Mouse (Mus musculus) hindbrain, embryonic 14.5 days (tissue): ENCODE results near the gene Sgtb. TPM values are rescaled to one million over a fixed set of nuclear protein-coding genes. Genes with fewer than 3 reads are reported as not detected.

Experiments
- ATAC-seq: fragments of 200-750 bp; cut with Nextera tagmentation; 2 replicates; pipeline ENCODE4 v1.8.0; 2017; ENCODE audit warnings: moderate number of reproducible peaks, mild to moderate bottlenecking, moderate TSS enrichment, moderate library complexity; ENCODE audit not compliant: low FRiP score
- DNase-seq: peaks from one replicate; pipeline ENCODE4 v3.0.0-alpha.2; 2015; ENCODE audit warnings: low spot score
- H3K27ac ChIP-seq: fragments of 300-500 bp; sonication (generic); 2 replicates; pipeline ENCODE4 v1.5.1; 2014; ENCODE audit warnings: mild to moderate bottlenecking, moderate library complexity
- H3K27me3 ChIP-seq: fragments of 300-500 bp; sonication (generic); 2 replicates; pipeline ENCODE4 v1.6.1; 2014; ENCODE audit warnings: mild to moderate bottlenecking, low read length, mixed read lengths; ENCODE audit not compliant: control insufficient read depth, insufficient read depth
- H3K36me3 ChIP-seq: fragments of 300-500 bp; sonication (generic); replicated peaks from 2 replicates; pipeline ENCODE4 v1.6.1; 2014; ENCODE audit not compliant: control insufficient read depth, insufficient read depth
- H3K4me1 ChIP-seq: fragments of 300-500 bp; sonication (generic); replicated peaks from 2 replicates; pipeline ENCODE4 v1.6.1; 2014; ENCODE audit warnings: antibody characterized with exemption, low read length, mixed read lengths; ENCODE audit not compliant: control insufficient read depth, insufficient read depth
- H3K4me2 ChIP-seq: fragments of 300-500 bp; sonication (generic); replicated peaks from 2 replicates; pipeline ENCODE4 v1.6.1; 2014; ENCODE audit warnings: mild to moderate bottlenecking, moderate library complexity
- H3K4me3 ChIP-seq: fragments of 300-500 bp; sonication (generic); replicated peaks from 2 replicates; pipeline ENCODE4 v1.5.1; 2014; ENCODE audit warnings: mild to moderate bottlenecking, low read length
- H3K9ac ChIP-seq: fragments of 300-500 bp; sonication (generic); 2 replicates; pipeline ENCODE4 v1.6.1; 2014
- H3K9me3 ChIP-seq: fragments of 300-500 bp; sonication (generic); 2 replicates; pipeline ENCODE4 v1.6.1; 2016; ENCODE audit warnings: low read length; ENCODE audit not compliant: control insufficient read depth
- WGBS: fragments of 180-500 bp; shearing (Covaris S2); extraction: QIAGEN DNeasy Blood & Tissue Kit; methylation state at CpG from one replicate; pipeline ENCODE4 v1.1.7; 2014; 5-methylcytosine and 5-hydroxymethylcytosine counted together
- polyA plus RNA-seq: library from polyadenylated mRNA; unstranded; fragments of >200 nt; fragmentation: Nextera tagmentation; extraction: Ambion mirVana; gene quantifications from 2 replicates; pipeline ENCODE4 v1.2.1, GENCODE M21; 2014

Gene Sgtb
- polyA plus RNA-seq, result 33.5 and 38.0 TPM in 2 replicates

- Histone ChIP-seq H3K27ac (peak within 1 kb of the TSS; percentile 85), H3K9me3 (peaks cover 4% of the 10 kb centered on the region; the same call in 1 of the 2 replicates), H3K36me3 (peaks cover 3% of the 10 kb centered on the region; the same call in 1 of the 2 replicates), H3K9ac (peak within 1 kb of the TSS; percentile 85), H3K4me1 (peaks cover 23% of the 10 kb centered on the region), H3K4me3 (peak within 1 kb of the TSS; percentile 83), H3K4me2 (peak within 1 kb of the TSS; percentile 97), H3K27me3 (no peaks in the 10 kb centered on the region)
- WGBS, result under 1% methylated on average over 30 of the region's 44 CpGs
- DNase-seq (peak; percentile 89), ATAC-seq (peak; percentile 95)
These were observed at the start of gene Sgtb, which contains the start of gene Nln for GRCm38 (mm10) chr13:104109288-104109815. Sgtb (plus strand) TSS chr13:104109741. Nln (minus strand) TSS chr13:104109614.

DNA sequence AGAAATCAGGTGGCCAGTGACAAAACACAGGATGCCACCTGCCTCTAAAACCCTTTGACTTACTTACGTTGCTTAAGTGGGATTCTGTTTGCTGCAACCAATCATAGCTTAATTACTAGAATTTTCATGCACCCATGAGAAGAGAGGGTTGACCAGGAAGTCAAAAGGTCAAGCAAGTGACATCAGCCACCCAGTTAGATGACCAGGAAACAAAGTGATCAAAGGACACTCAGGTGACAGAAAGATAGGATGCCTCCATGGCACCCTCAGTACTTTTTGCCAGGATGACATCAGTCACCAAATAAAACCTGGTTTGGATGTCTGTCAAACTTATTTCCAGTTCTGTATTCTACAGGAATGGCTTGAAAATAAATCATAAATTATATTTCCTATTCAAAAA, 49.3 kb upstream of the Sgtb start:
- peaks cover 44% of the 10 kb centered on the region for H3K36me3 ChIP-seq
- no peak overlapping the region for H3K9ac ChIP-seq
- WGBS, result 90% methylated on average over 1 of the region's 1 CpGs
- DNase-seq, result no peak
- no peak overlapping the region for H3K27ac ChIP-seq
- H3K9me3 ChIP-seq, result no peaks in the 10 kb centered on the region
- H3K4me3 ChIP-seq, result no peak overlapping the region
- no peak overlapping the region for H3K4me2 ChIP-seq
- H3K27me3 ChIP-seq, result no peaks in the 10 kb centered on the region
- 0 out of 2 replicates have a peak, but pooled peaks cover 9% of the 10 kb centered on the region for H3K4me1 ChIP-seq
- ATAC-seq, result no peak

- ATAC-seq (no peak), DNase-seq (no peak)
- peaks cover 39% of the 10 kb centered on the region for H3K36me3 ChIP-seq
- no peak overlapping the region for H3K9ac ChIP-seq
- H3K4me1 ChIP-seq, result 0 out of 2 replicates have a peak, but pooled peaks cover 9% of the 10 kb centered on the region
- 65% methylated on average over 2 of the region's 2 CpGs for WGBS
- H3K9me3 ChIP-seq, result no peaks in the 10 kb centered on the region
- no peak overlapping the region for H3K4me3 ChIP-seq
- H3K4me2 ChIP-seq, result no peak overlapping the region
- peak overlapping the region; percentile 29; the same call in 1 of the 2 replicates for H3K27ac ChIP-seq
- no peaks in the 10 kb centered on the region for H3K27me3 ChIP-seq
These were observed 47.4 kb upstream of the Sgtb start for GRCm38 (mm10) chr13:104061975-104062750.

DNA sequence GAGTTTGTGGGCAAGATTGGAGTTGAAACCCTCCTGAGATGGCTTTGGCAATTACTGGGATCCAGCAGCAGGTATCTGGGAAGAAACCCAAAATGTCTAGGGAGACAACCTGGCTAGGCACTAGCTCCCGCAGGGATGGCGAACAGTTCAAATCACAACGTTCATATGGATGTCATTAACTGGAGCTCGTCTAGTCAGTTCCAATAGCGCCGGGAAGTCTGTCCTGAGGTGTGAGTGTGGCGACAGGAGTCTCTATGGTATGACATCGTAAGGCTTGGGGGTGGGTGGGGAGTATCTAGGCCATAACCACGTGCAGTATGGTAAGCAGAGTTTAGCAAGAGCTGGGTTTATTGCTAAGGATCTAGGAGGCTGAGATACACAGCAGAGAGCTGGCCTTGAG, 46.5 kb upstream of the Sgtb start:
- 0 out of 2 replicates have a peak, but pooled peaks cover 9% of the 10 kb centered on the region for H3K4me1 ChIP-seq
- no peak overlapping the region for H3K27ac ChIP-seq
- no peak overlapping the region for H3K9ac ChIP-seq
- H3K4me3 ChIP-seq, result no peak overlapping the region
- peaks cover 45% of the 10 kb centered on the region for H3K36me3 ChIP-seq
- no peaks in the 10 kb centered on the region for H3K9me3 ChIP-seq
- ATAC-seq (0 out of 2 replicates have a peak, but pooled peaks have one; percentile 40), DNase-seq (no peak)
- no peaks in the 10 kb centered on the region for H3K27me3 ChIP-seq
- no peak overlapping the region for H3K4me2 ChIP-seq
- 82% methylated on average over 9 of the region's 9 CpGs for WGBS

GRCm38 (mm10) chr13:104065649-104066347, 43.7 kb upstream of the Sgtb start:
- no peak overlapping the region for H3K4me3 ChIP-seq
- ATAC-seq (no peak), DNase-seq (no peak)
- 66% methylated on average over 2 of the region's 2 CpGs for WGBS
- H3K27me3 ChIP-seq, result no peaks in the 10 kb centered on the region
- H3K27ac ChIP-seq, result no peak overlapping the region
- peaks cover 50% of the 10 kb centered on the region for H3K36me3 ChIP-seq
- no peaks in the 10 kb centered on the region for H3K9me3 ChIP-seq
- no peak overlapping the region for H3K4me2 ChIP-seq
- no peak overlapping the region for H3K9ac ChIP-seq
- 0 out of 2 replicates have a peak, but pooled peaks cover 9% of the 10 kb centered on the region for H3K4me1 ChIP-seq

DNA sequence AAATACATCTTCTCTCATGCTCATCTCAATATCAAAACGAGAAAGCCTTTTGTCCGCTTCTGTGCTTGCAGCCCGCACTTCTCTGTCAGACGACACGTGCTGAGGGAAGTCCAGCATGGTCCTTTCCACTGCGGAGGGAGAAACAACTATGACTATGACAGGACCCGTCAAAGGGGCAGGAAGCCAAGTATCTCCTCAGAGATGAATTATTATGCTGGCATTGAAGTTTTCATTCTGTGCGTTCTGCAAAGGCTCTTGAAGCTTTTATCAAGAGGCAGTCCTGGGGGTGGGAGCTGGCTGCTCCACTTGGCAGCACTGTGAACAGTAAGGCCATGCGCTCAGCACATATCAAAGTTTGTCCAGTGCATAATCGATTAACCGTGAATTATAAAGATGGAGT, 40.3 kb upstream of the Sgtb start:
- DNase-seq (no peak), ATAC-seq (no peak)
- H3K4me1 ChIP-seq, result no peaks in the 10 kb centered on the region
- H3K4me2 ChIP-seq, result no peak overlapping the region
- H3K9ac ChIP-seq, result no peak overlapping the region
- H3K9me3 ChIP-seq, result no peaks in the 10 kb centered on the region
- no peak overlapping the region for H3K27ac ChIP-seq
- no peak overlapping the region for H3K4me3 ChIP-seq
- WGBS, result 89% methylated on average over 11 of the region's 11 CpGs
- H3K27me3 ChIP-seq, result no peaks in the 10 kb centered on the region
- H3K36me3 ChIP-seq, result peaks cover 66% of the 10 kb centered on the region

DNA sequence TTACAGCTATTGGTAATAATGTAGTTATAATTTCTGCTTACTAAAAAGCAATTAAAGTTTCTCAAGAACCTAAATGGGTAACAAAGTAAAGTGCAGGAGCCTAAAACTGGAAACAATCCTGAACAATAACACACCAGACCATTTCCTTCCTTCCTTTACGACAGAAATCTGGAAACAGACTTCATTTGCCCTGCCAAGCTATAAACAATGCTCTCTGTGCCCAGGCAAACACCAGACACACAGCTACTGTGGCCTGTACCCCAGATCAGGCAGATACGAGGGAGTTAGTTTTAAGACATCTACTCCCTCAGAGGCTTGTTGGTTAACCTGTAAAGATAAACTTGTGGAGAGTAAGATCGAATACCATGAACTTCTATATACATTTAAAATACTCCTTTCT, 38.8 kb upstream of the Sgtb start:
- DNase-seq, result no peak
- Histone ChIP-seq H3K27me3 (no peaks in the 10 kb centered on the region), H3K4me2 (no peak overlapping the region), H3K36me3 (peaks cover 57% of the 10 kb centered on the region), H3K9ac (no peak overlapping the region), H3K27ac (no peak overlapping the region), H3K4me1 (no peaks in the 10 kb centered on the region), H3K4me3 (no peak overlapping the region), H3K9me3 (no peaks in the 10 kb centered on the region)
- 78% methylated on average over 3 of the region's 3 CpGs for WGBS
- no peak for ATAC-seq

DNA sequence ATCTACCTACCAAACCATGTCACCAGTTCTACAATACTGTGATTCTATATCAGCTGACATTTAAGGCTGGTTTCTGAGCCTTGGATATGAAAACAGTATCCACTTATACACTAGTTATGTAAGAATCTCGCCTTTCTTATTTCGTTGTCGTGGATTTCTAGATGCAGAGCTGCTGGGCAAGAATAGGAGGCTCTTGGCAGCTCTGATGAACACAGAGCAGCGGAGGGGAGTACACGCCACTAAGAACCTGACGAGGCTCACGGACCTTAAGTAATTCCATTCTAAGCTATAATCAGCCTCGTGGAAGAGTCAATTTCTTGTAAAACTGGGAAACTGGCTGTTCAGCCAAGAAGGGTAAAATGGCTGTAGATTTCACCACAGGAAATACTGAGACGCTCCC, 37.2 kb upstream of the Sgtb start:
- Histone ChIP-seq H3K27ac (no peak overlapping the region), H3K4me3 (no peak overlapping the region), H3K9ac (no peak overlapping the region), H3K27me3 (no peaks in the 10 kb centered on the region), H3K4me1 (no peaks in the 10 kb centered on the region), H3K36me3 (peaks cover 55% of the 10 kb centered on the region), H3K4me2 (no peak overlapping the region), H3K9me3 (no peaks in the 10 kb centered on the region)
- DNase-seq (no peak), ATAC-seq (no peak)
- 87% methylated on average over 9 of the region's 9 CpGs for WGBS

DNA sequence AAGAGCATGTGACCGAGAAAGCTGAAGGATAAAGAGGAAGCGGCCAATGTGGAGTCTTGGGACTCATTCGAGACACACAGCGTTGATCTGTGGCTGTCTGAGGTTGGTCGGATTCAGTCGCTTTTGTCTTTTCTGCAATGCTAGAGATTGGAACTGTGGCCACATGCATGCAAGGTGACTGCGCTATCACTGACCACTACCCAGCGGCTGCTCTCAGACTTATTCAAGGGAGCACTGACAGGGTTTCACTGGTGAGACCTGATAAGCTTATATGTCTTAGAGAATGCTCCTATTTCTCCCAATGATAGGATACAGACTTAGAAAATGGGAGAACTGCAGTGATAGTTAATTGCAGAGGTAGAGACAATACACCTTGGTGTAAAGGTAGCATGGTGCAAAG, 35.3 kb upstream of the Sgtb start:
- Histone ChIP-seq H3K4me1 (no peaks in the 10 kb centered on the region), H3K27ac (no peak overlapping the region), H3K4me3 (no peak overlapping the region), H3K27me3 (no peaks in the 10 kb centered on the region), H3K36me3 (peaks cover 37% of the 10 kb centered on the region), H3K9me3 (no peaks in the 10 kb centered on the region), H3K9ac (no peak overlapping the region), H3K4me2 (no peak overlapping the region)
- 94% methylated on average over 8 of the region's 8 CpGs for WGBS
- ATAC-seq (no peak), DNase-seq (no peak)
